Comparison of ENCODE assay signal across 19 mouse cellular contexts in genomic region chr13:97454715-97455114, GRCm38 (mm10).
"Had no signal": no experiment of that assay in that cellular context is flagged by ENCODE, and none has a peak within 500 bp of the region (broad histone marks: within the 10 kb centered on the region; RNA-seq: fewer than 3 reads in every experiment).

No protein-coding gene starts in this region.

- H3K36me3 ChIP-seq: limb, embryonic 10.5 days; limb, embryonic 13.5 days; liver, embryonic 12.5 days; neural tube, embryonic 12.5 days; neural tube, embryonic 15.5 days; stomach, embryonic 15.5 days had no signal

- H3K9me3 ChIP-seq: limb, embryonic 10.5 days; limb, embryonic 13.5 days; liver, embryonic 12.5 days; neural tube, embryonic 12.5 days; neural tube, embryonic 15.5 days; stomach, embryonic 15.5 days had no signal

- H3K4me3 ChIP-seq: layer of hippocampus, adult 2 months; limb, embryonic 10.5 days; limb, embryonic 13.5 days; liver, embryonic 12.5 days; megakaryocyte, embryonic 14.5 days; neural tube, embryonic 12.5 days; neural tube, embryonic 15.5 days; stomach, embryonic 15.5 days had no signal

- DNase-seq: kidney, adult 2 months; kidney, postnatal 25 days; layer of hippocampus, adult 9-11 months; liver; lung, embryonic 14.5 days; lung, postnatal 36 days; midbrain, embryonic 14.5 days; right cerebral cortex, postnatal 25 days; spleen, adult 18-20 months; thymus, postnatal 25 days had no signal

- H3K9ac ChIP-seq: limb, embryonic 13.5 days; lung, embryonic 14.5 days; neural tube, embryonic 12.5 days; neural tube, embryonic 15.5 days; stomach, embryonic 15.5 days had no signal

- H3K27ac ChIP-seq: kidney, postnatal 0 days; layer of hippocampus, adult 2 months; limb, embryonic 10.5 days; limb, embryonic 13.5 days; neural tube, embryonic 12.5 days; neural tube, embryonic 15.5 days; stomach, embryonic 15.5 days had no signal

- H3K27me3 ChIP-seq: liver, embryonic 12.5 days; neural tube, embryonic 12.5 days; neural tube, embryonic 15.5 days; stomach, embryonic 15.5 days had no signal
